Mouse (Mus musculus): ENCODE measurements at regions not wholly inside any gene's neighbourhood (a gene's known extent, or its start where the extent isn't known, plus 50 kb on each side); places are given as distances from the start of the nearest gene placed in this dataset.

GRCm38 (mm10) chr10:11608451-11608850 lies 265.2 kb downstream of the Epm2a start:
- TF ChIP-seq POLR2A (IDR thresholded peaks at IDR 0.05; ENCODE audit: extremely low read depth, insufficient read depth, low read length), result no peak
- TF ChIP-seq CTCF (IDR thresholded peaks at IDR 0.05; ENCODE audit: low read depth, low read length), result no peak
